Mouse (Mus musculus) cerebellum, adult 2 months (tissue): ENCODE measurements at regions not wholly inside any gene's neighbourhood (a gene's known extent, or its start where the extent isn't known, plus 50 kb on each side); places are given as distances from the start of the nearest gene placed in this dataset.

Experiments
- CTCF ChIP-seq: fragments of 200-500 bp; IDR thresholded peaks from 2 replicates; pipeline ENCODE4 v1.5.1; 2011; ENCODE audit warnings: low read depth, mild to moderate bottlenecking, control low read depth, low read length, moderate library complexity, borderline replicate concordance; ENCODE audit not compliant: insufficient read depth
- POLR2A ChIP-seq: fragments of 200-500 bp; IDR thresholded peaks from 2 replicates; pipeline ENCODE4 v1.6.1; 2011; ENCODE audit warnings: low read length, control low read depth, borderline replicate concordance; ENCODE audit not compliant: insufficient read depth

GRCm38 (mm10) chrX:96020407-96020806, 63.6 kb upstream of the Las1l start:
- TF ChIP-seq CTCF (no peak), POLR2A (no peak)
